Mouse (Mus musculus): ENCODE data around the gene Sept14.
A peak's percentile ranks its signal among the peaks of the same experiment; 100 is the strongest.

The Sept14 gene

DNA sequence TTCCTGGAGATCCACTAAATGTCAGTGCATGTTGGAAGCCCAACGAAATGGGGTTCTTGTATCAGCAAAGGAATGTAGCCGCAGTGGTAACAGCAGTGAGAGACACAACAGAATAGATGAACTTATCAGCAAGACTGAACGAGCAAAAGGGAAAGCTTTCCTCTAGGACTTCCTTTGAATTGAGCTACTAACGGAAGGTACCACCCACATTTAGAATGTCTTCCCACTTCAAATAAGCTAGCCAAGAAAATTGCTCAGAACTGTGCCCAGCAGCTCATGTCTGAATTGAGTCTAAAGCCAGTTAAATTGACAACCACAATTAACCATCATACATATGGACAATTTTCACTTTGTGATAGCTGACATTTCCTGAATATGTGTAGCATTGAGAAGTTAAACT, 40.5 kb downstream of the Sept14 start:
- DNase-seq: no peak

DNA sequence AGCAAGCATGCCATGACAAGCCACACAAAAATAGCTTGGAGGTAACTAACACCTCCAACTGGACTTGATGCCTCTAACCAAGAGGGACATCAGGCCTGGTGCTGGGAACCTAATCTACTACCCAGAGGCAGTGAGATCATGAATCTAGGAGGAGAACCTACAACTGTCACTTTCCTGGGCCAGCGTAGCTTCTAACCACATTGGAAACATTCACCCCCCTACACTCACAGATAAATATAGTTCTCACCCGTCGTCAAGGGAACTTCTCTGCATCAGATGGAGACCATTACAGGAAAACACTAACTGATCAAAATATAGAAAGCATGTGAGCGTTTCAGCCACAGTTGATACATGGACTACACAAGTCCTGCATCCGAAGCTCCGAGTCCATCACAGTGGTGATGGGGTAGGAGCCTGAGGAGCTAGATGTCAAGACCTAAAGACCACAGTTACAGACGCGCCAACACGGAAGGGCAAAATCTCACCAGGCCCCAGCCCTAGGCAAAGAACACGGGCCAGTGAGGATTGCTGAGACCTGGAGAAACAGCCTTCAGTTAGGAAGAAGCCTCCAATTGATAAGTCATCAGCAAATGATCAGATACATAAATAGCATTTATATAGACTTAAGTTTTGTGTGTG, 41.9 kb downstream of the Sept14 start:
- peak; percentile 18 for DNase-seq

DNA sequence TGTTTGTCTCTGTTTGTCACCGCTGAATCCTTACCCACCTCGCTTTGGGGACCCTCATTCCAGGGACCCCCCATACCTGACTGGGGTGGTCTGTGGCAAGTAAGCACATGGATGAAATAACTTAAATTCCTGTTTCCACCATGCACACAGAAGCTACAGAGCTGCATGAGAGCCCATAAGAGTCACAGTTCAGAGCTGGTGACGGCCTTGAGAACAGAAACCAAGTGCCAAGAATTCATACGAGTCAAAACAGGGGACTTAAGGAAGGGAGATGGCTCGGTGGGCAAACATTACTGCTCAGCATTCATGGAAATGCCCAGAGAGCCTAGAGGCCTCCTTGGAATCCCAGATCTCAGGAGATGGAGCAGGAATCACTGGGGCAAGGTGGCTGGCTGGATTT, 44.2 kb downstream of the Sept14 start:
- DNase-seq: no peak

DNA sequence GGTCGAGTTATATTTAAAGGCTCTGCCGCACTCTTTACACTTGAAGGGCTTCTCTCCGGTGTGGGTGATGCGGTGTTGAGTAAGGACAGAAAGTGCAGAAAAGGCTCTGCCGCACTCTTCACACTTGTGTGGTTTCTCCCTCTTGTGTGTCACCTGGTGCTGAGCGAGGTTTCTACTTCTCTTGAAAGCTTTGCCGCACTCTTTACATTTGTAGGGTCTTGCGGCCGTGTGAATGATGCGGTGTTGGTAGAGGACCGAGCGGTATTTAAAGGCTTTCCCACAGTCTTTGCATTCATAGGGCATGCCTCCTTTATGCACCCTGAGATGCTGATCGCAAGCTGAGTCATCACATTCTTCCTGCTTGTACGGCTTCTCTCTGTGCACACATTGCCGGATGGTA, 50.4 kb downstream of the Sept14 start:
- DNase-seq: no peak

DNA sequence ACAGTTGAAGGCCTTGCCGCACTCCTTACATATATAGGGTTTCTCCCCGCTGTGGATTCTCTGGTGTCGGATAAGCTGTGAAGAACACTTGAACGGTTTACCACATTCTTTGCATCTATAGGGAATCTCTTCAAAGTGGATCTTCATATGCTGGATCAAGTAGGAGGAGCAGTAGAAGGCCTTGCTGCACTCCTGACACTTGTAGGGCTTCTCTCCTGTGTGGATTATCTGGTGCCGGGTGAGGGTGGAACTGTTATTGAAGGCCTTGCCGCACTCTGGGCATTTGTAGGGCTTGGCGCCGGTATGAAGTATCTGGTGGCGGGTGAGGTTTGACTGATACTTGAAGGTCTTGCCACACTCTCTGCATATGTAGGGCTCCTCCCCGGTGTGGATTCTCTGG, 51.3 kb downstream of the Sept14 start:
- no peak for DNase-seq

DNA sequence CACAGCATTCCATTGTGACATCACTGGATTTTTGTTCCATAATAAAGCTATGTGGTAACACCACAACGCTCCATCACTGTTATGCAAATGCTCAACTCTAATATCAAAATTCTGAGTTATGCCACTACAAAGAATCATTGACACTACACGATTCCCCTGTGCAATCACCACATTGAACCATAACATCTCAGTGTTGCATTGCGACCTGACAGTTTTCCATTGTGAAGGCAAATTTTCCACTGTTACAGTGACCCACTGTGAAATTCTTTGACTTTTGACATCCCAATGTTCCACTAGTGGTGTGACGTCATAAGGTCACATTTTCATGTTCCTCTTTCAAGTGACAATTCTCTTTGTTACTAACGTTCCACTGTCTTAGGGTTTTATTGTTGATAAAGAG, 57.5 kb downstream of the Sept14 start:
- DNase-seq: no peak
